Mouse (Mus musculus): Measurements from ENCODE around the gene Tmcc2.

DNA sequence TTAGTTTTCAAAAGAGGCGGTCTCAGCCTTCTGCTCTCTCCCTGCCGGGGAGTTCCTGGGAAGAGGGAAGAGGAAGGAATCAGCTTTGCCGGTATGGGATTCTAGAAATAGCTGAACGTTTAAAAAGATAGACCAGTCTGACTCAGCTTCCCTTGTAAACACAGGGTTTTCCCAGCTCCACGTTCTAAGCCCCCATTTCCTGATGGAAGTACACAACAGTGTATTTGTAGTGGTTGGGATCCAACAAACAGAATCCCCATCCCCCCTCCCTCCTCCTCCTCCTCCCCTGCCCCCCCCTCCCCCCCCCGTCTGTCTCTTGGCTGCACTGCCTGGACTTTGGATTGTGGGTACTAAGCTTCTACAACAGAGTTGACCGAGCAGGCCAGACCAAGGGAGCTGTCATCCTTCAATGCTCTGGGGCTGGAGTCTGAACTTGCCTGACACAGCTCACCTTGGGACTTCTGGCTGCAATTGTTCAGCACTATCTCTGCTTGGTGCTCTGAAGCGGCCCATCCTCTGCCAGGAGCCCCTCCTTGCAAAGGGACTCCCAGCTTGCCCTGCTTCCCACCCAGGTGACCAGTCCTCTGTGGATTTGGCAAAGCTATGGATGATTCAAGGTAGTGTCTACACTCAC lies 52.9 kb downstream of the Tmcc2 start:
- no peak for TF ChIP-seq CTCF (IDR thresholded peaks at IDR 0.05; ENCODE audit: low read depth)
- no peak for TF ChIP-seq EP300 (IDR thresholded peaks at IDR 0.05; ENCODE audit: low read depth)
